Mouse (Mus musculus) cortical plate, adult 2 months (tissue): ENCODE data around the gene Pdia6. TPM values are rescaled to one million over a fixed set of nuclear protein-coding genes. Genes with fewer than 3 reads are reported as not detected.

ENCODE experiments used
- H3K27ac ChIP-seq: fragments of 200-500 bp; 2 replicates; pipeline ENCODE4 v1.5.1; 2012; ENCODE audit warnings: low read length, control low read depth, inconsistent platforms; ENCODE audit not compliant: insufficient read depth
- H3K4me1 ChIP-seq: fragments of 200-500 bp; 2 replicates; pipeline ENCODE4 v1.6.1; 2011; ENCODE audit warnings: low read length; ENCODE audit not compliant: control insufficient read depth, insufficient read depth
- H3K4me3 ChIP-seq: fragments of 200-500 bp; 2 replicates; pipeline ENCODE4 v1.5.1; 2011; ENCODE audit warnings: mild to moderate bottlenecking, low read length, control low read depth; ENCODE audit not compliant: insufficient read depth
- CTCF ChIP-seq: fragments of 200-500 bp; IDR thresholded peaks from 2 replicates; pipeline ENCODE4 v1.5.1; 2011; ENCODE audit warnings: mild to moderate bottlenecking, control low read depth, low read length; ENCODE audit not compliant: insufficient read depth; ENCODE audit errors: extremely low read depth
- POLR2A ChIP-seq: fragments of 200-500 bp; IDR thresholded peaks from 2 replicates; pipeline ENCODE4 v1.6.1; 2011; ENCODE audit warnings: mild to moderate bottlenecking, low read length, control low read depth; ENCODE audit not compliant: insufficient read depth; ENCODE audit errors: extremely low read depth
- polyA plus RNA-seq: library from polyadenylated mRNA; depleted of rRNA; stranded (reverse); fragments of >200 nt; gene quantifications from 2 replicates; pipeline ENCODE4 v1.2.3, GENCODE M21; 2012; rRNA removed

The Pdia6 gene
- polyA plus RNA-seq, 1 experiment: 96.5 TPM

DNA sequence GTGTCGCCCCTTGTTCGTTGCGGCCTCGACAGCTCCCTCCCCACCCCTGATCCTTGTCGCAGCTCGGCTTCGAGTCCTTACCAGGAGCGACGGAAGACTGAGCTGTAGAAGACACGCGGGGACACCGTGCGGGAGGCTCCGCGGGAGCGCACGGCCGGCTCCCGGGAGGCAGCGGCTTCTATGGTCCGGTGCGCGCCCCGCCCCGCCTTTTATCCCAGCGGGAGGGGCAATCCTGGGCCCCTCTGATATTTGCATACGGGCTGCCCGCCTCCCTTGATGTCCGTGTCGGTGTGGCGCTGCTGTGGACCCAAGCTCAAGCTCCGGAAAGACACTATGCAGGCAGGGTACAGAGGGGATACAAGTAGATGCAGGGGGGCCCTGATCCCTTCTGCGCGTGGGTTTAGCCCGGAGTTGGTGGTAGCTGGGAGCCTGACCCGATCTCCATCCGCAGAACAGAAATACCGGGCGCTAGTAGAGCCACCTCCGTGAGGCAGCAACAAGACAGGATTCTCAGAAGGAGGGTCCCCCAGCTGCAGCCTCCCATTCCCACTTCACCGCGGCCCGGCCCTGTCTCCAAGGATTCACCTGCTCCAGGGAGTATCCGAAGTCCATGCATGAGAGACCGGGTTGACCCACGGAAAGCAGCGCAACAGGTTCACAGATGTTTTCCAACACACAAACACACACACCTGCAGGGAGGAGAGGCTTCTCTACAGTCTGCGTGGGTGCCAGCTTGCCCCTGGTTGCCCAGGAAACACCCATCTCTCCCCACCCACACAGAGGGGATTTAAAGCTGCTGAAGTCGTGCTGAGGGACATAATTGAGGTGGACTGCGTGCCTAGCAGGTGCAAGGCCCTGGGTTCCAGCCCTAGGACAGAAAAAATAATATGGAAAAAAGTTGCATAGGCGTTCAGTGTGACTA is 58.5 kb downstream of the Pdia6 start:
- Histone ChIP-seq H3K27ac (no peak overlapping the region), H3K4me1 (no peaks in the 10 kb centered on the region), H3K4me3 (peak overlapping the region; percentile 24)
- TF ChIP-seq CTCF (no peak), POLR2A (no peak)

DNA sequence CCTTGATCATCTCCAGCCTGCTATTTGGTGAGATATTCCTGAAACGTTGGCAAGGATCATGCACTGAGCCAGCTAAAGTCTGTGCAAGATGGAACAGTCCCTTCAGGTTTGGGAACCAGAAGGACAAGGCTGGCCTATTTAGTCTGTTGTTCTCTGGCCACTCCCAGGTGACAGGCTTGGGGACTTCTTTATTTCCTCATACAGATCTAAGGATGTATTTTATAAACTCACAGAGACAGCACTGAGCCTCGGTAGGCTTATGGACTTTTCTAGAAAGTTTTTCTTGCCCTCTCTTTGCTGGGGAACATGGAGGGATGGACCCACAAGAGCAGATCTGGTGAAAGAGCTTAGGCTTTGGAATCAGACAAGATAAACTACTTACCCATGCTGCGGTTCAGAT is 62.9 kb downstream of the Pdia6 start, which contains the start of gene Atp6v1c2:
Atp6v1c2 (minus strand) TSS at position 101 of the 400 bp plus-strand sequence.
- TF ChIP-seq POLR2A (no peak), CTCF (no peak)
- no peak within 1 kb of the TSS for H3K27ac ChIP-seq
- H3K4me1 ChIP-seq: no peaks in the 10 kb centered on the region
- H3K4me3 ChIP-seq: no peak within 1 kb of the TSS

DNA sequence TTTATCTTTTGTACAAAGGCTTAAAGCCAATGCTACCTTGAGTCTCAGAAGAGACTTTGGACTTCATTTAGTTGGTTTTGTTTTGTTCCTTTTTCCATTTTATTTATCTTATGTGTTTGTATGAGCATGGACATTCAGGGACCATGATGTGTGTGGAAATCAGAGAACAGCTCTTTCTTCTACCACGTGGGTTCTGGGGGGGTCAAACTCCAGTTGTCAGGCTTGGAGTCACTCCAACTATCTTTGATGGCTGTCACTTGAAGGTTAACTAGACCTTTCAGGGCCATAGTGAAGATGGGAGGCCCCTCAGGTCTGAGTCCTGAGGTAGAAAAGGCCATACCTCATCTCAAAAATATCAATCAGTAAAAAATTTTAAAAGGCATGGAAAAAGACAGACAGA is 67.1 kb downstream of the Pdia6 start:
- no peak overlapping the region for H3K27ac ChIP-seq
- H3K4me3 ChIP-seq: no peak overlapping the region
- H3K4me1 ChIP-seq: no peaks in the 10 kb centered on the region
- TF ChIP-seq POLR2A (no peak), CTCF (no peak)

Other genes with a start within 250 kb of the Pdia6 start
- gene Kcnf1, start 89.7 kb upstream of the Pdia6 start, polyA plus RNA-seq: 56.5 and 58.4 TPM in 2 replicates
- 1.8 and 2.2 TPM in 2 replicates for gene Atp6v1c2, start 62.8 kb downstream of the Pdia6 start, polyA plus RNA-seq
- gene Nol10, start 81.9 kb downstream of the Pdia6 start, polyA plus RNA-seq: 15.7 and 15.9 TPM in 2 replicates